Mouse (Mus musculus): ENCODE data around the gene Tfap2a. TPM values are rescaled to one million over a fixed set of nuclear protein-coding genes. Genes with fewer than 3 reads are reported as not detected.

The Tfap2a gene
- total RNA-seq, 2 experiments from 2014 or later = 0.16 to 0.29 TPM

- DNase-seq = no peak
Measured at GRCm38 (mm10) chr13:40712526-40712832, 25.7 kb downstream of the Tfap2a start.

- no peak for DNase-seq
Measured at GRCm38 (mm10) chr13:40711661-40712525, 26.3 kb downstream of the Tfap2a start.

GRCm38 (mm10) chr13:40710062-40710342 is 28.2 kb downstream of the Tfap2a start:
- DNase-seq = no peak

- no peak for DNase-seq
Measured at GRCm38 (mm10) chr13:40709321-40710061, 28.7 kb downstream of the Tfap2a start.

GRCm38 (mm10) chr13:40708913-40709312 is 29.3 kb downstream of the Tfap2a start:
- no peak for DNase-seq

- DNase-seq = no peak
Measured at GRCm38 (mm10) chr13:40708271-40708670, 29.9 kb downstream of the Tfap2a start.

- no peak for DNase-seq
Measured at GRCm38 (mm10) chr13:40707646-40708045, 30.5 kb downstream of the Tfap2a start.

GRCm38 (mm10) chr13:40706612-40707011 is 31.6 kb downstream of the Tfap2a start:
- DNase-seq = no peak

GRCm38 (mm10) chr13:40705821-40706425 is 32.3 kb downstream of the Tfap2a start:
- no peak for DNase-seq

GRCm38 (mm10) chr13:40704864-40705455 is 33.2 kb downstream of the Tfap2a start:
- no peak for DNase-seq

GRCm38 (mm10) chr13:40703982-40704501 is 34.1 kb downstream of the Tfap2a start:
- no peak for DNase-seq

- DNase-seq = no peak
Measured at GRCm38 (mm10) chr13:40703123-40703797, 34.9 kb downstream of the Tfap2a start.

- no peak for DNase-seq
Measured at GRCm38 (mm10) chr13:40702361-40703122, 35.6 kb downstream of the Tfap2a start.

- DNase-seq = no peak
Measured at GRCm38 (mm10) chr13:40701691-40702090, 36.5 kb downstream of the Tfap2a start.

GRCm38 (mm10) chr13:40685790-40686189 is 52.4 kb downstream of the Tfap2a start:
- DNase-seq = no peak

GRCm38 (mm10) chr13:40676730-40677129 is 61.4 kb downstream of the Tfap2a start:
- DNase-seq = no peak

Other genes starting within 250 kb of the Tfap2a start
- 1 to 10 TPM; 4.5 to 5.1 TPM for gene Gcnt2, start 121.4 kb upstream of the Tfap2a start, total RNA-seq (2021)